Mouse (Mus musculus) adrenal gland, postnatal 4 days (tissue): ENCODE data around the gene Actr8. TPM values are rescaled to one million over a fixed set of nuclear protein-coding genes. Genes with fewer than 3 reads are reported as not detected.

ENCODE experiments used
- DNase-seq, 2 experiments: peaks; one replicate each; pipeline ENCODE4 v3.0.0; 2021 to 2022; ENCODE audit warnings: low spot score in 2 of 2, mixed read lengths in 2 of 2
- long read RNA-seq, 2 experiments: library from polyadenylated mRNA; stranded (forward); transcript quantifications; one replicate each; pipeline ENCODE4 v2.0.0; 2021
- total RNA-seq, 2 experiments: library from RNA; stranded (reverse); gene quantifications; 2 replicates each; pipeline ENCODE4 v1.2.3; 2021

The Actr8 gene
- total RNA-seq, result 10 to 100 TPM; 71.8 to 75.6 TPM
- long read RNA-seq, experiment 1, transcript Actr8-201 (13 exons, 2,119 nt), result major isoform, 33 of 47 reads
- long read RNA-seq, experiment 1, partial matches to known transcripts, result 3 of 47 reads
- long read RNA-seq, experiment 1, other reads (novel, unspliced or antisense), result 9 of 47 reads
- long read RNA-seq, experiment 2, transcript Actr8-201 (13 exons, 2,119 nt), result major isoform, 57 of 90 reads
- long read RNA-seq, experiment 2, partial matches to known transcripts, result 9 of 90 reads
- long read RNA-seq, experiment 2, other reads (novel, unspliced or antisense), result 22 of 90 reads

GRCm38 (mm10) chr14:29978254-29979204 lies at the start of gene Actr8:
Actr8 (plus strand) TSS chr14:29978337.
- peak; percentile 85 to 89 for DNase-seq

GRCm38 (mm10) chr14:29928966-29929365 lies 49.2 kb upstream of the Actr8 start:
- peak in 1 of 2 experiments; percentile 22 for DNase-seq

- DNase-seq, result no peak
Observed at GRCm38 (mm10) chr14:29935516-29935915, 42.6 kb upstream of the Actr8 start.

- no peak for DNase-seq
Observed at GRCm38 (mm10) chr14:29937466-29937865, 40.7 kb upstream of the Actr8 start.

- no peak for DNase-seq
Observed at GRCm38 (mm10) chr14:29939600-29940312, 38.4 kb upstream of the Actr8 start.

GRCm38 (mm10) chr14:29940313-29940812 lies 37.8 kb upstream of the Actr8 start:
- no peak for DNase-seq

- no peak for DNase-seq
Observed at GRCm38 (mm10) chr14:29940877-29941276, 37.3 kb upstream of the Actr8 start.

GRCm38 (mm10) chr14:29946761-29947309 lies 31.3 kb upstream of the Actr8 start:
- DNase-seq, result no peak

GRCm38 (mm10) chr14:29950805-29951204 lies 27.3 kb upstream of the Actr8 start:
- DNase-seq, result no peak

GRCm38 (mm10) chr14:29957393-29957792 lies 20.7 kb upstream of the Actr8 start:
- DNase-seq, result no peak

GRCm38 (mm10) chr14:29967611-29968010 lies 10.5 kb upstream of the Actr8 start:
- DNase-seq, result no peak

GRCm38 (mm10) chr14:29968075-29968821 lies 9.9 kb upstream of the Actr8 start, which contains the start of gene Selenok:
Selenok (plus strand) TSS chr14:29968308.
- DNase-seq, result peak; percentile 59 to 83

GRCm38 (mm10) chr14:29971446-29971845 lies 6.7 kb upstream of the Actr8 start:
- DNase-seq, result no peak

GRCm38 (mm10) chr14:29971993-29972392 lies 6.1 kb upstream of the Actr8 start:
- no peak for DNase-seq

- DNase-seq, result no peak
Observed at GRCm38 (mm10) chr14:29976927-29977326, 1.2 kb upstream of the Actr8 start.

GRCm38 (mm10) chr14:29980447-29981205 lies 2.5 kb downstream of the Actr8 start:
- no peak for DNase-seq

GRCm38 (mm10) chr14:29986096-29986495 lies 8.0 kb downstream of the Actr8 start:
- no peak for DNase-seq

- DNase-seq, result no peak
Observed at GRCm38 (mm10) chr14:29987276-29987675, 9.1 kb downstream of the Actr8 start.

- no peak for DNase-seq
Observed at GRCm38 (mm10) chr14:29987739-29988138, 9.6 kb downstream of the Actr8 start.
